Mouse (Mus musculus) G1E (cell line): Measurements from ENCODE around the gene Zfp93. TPM values are rescaled to one million over a fixed set of nuclear protein-coding genes. Genes with fewer than 3 reads are reported as not detected.

ENCODE experiments used
- ATAC-seq: 2 replicates; pipeline ENCODE4 v1.8.0; 2016; ENCODE audit warnings: mild to moderate bottlenecking; ENCODE audit not compliant: insufficient number of reproducible peaks, poor library complexity, low FRiP score, severe bottlenecking; ENCODE audit errors: extremely low read depth
- DNase-seq: peaks from one replicate; pipeline ENCODE4 v3.0.0; 2012; ENCODE audit warnings: low spot score
- H3K27me3 ChIP-seq: 2 replicates; pipeline ENCODE4 v1.6.1; 2012; ENCODE audit warnings: mild to moderate bottlenecking, low read length, inconsistent platforms; ENCODE audit not compliant: insufficient read depth
- H3K36me3 ChIP-seq: replicated peaks from 2 replicates; pipeline ENCODE3; 2012; ENCODE audit warnings: mild to moderate bottlenecking, inconsistent platforms
- H3K4me1 ChIP-seq: 2 replicates; pipeline ENCODE4 v1.6.1; 2012; ENCODE audit warnings: low read depth, low read length, inconsistent platforms, mixed read lengths; ENCODE audit not compliant: insufficient read depth
- H3K4me3 ChIP-seq: 2 replicates; pipeline ENCODE4 v1.5.1; 2012; ENCODE audit warnings: low read depth, mild to moderate bottlenecking, inconsistent platforms, low read length, moderate library complexity, mixed read lengths
- H3K9me3 ChIP-seq: replicated peaks from 2 replicates; pipeline ENCODE4 v1.6.1; 2012; ENCODE audit warnings: inconsistent platforms
- CTCF ChIP-seq: IDR thresholded peaks from 2 replicates; pipeline ENCODE4 v1.5.1; 2012; ENCODE audit warnings: low read depth, low read length, inconsistent platforms, mixed read lengths
- GATA1 ChIP-seq: IDR thresholded peaks from 2 replicates; pipeline ENCODE4 v1.6.1; 2012; ENCODE audit warnings: borderline replicate concordance, low read length, inconsistent platforms, mixed read lengths
- GATA2 ChIP-seq: IDR thresholded peaks from 2 replicates; pipeline ENCODE4 v1.6.1; 2012; ENCODE audit warnings: low read depth, low read length, inconsistent platforms, borderline replicate concordance
- POLR2AphosphoS5 ChIP-seq: IDR thresholded peaks from 2 replicates; pipeline ENCODE4 v1.6.1; 2012; ENCODE audit warnings: low read depth, low read length, inconsistent platforms; ENCODE audit not compliant: insufficient replicate concordance
- TAL1 ChIP-seq: conservative IDR thresholded peaks from 2 replicates; pipeline ENCODE4 v1.6.1; 2012; ENCODE audit warnings: low read depth, low read length, inconsistent platforms, mixed read lengths
- polyA plus RNA-seq: library from polyadenylated mRNA; stranded (reverse); fragments of >175 nt; gene quantifications from 2 replicates; pipeline ENCODE4 v1.2.3, GENCODE M21; 2012
- total RNA-seq, 2 experiments: library from RNA; stranded (forward) in 1 of 2; stranded (reverse) in 1 of 2; fragments of 200-1000 nt in 1 of 2; fragments of >200 nt in 1 of 2; fragmentation: Nextera tagmentation in 1 of 2; gene quantifications; 2 replicates each; pipeline ENCODE4 v1.2.3; 2014 to 2017

Zfp93 gene
- total and polyA plus RNA-seq, 3 experiments, result 0.36 to 2.4 (median 2.3) TPM

GRCm38 (mm10) chr7:24315726-24316566 is 45.7 kb downstream of the Zfp93 start:
- Histone ChIP-seq H3K4me3 (peak overlapping the region; percentile 74), H3K4me1 (peaks cover 17% of the 10 kb centered on the region), H3K36me3 (peaks cover 36% of the 10 kb centered on the region), H3K9me3 (no peaks in the 10 kb centered on the region), H3K27me3 (peaks cover 10% of the 10 kb centered on the region)
- TF ChIP-seq POLR2AphosphoS5 (no peak), GATA1 (no peak), TAL1 (no peak), GATA2 (no peak), CTCF (no peak)
- no peak for DNase-seq
- no peak for ATAC-seq

DNA sequence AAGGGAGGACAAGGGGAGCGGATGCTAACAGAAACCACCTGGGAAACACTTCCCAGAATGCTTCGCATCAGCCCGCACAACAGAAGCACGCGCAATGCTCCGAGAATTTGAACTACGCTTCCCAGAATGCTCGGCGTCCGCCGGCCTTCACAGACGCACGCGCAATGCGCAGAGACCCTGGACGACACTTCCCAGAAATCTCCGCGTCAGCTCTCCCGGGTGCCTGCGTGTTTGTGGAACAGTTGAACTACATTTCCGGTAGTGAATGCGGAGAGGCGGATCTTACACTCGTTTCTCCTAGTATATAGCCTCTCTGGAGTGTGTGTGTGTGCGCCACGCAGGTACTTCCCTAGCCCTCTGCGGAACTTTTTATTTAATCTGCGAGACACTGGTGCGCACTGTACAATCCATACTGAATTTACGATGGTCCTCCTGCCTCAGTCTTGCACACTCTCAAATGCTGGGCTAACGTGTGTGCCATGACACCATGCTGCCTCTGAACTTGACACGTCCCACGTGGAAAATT is 46.4 kb downstream of the Zfp93 start, which contains the start of gene Zfp94:
Gene Zfp94 (minus strand): TSS at position 100 of the 526 bp plus-strand sequence.
- Histone ChIP-seq H3K4me1 (peaks cover 17% of the 10 kb centered on the region), H3K36me3 (peaks cover 29% of the 10 kb centered on the region), H3K27me3 (peaks cover 12% of the 10 kb centered on the region), H3K9me3 (no peaks in the 10 kb centered on the region), H3K4me3 (peak within 1 kb of the TSS; percentile 74)
- ATAC-seq (peak; percentile 94), DNase-seq (peak; percentile 92)
- TF ChIP-seq CTCF (no peak), POLR2AphosphoS5 (no peak), GATA1 (no peak), TAL1 (no peak), GATA2 (no peak)

GRCm38 (mm10) chr7:24318942-24319341 is 48.7 kb downstream of the Zfp93 start:
- DNase-seq (no peak), ATAC-seq (no peak)
- Histone ChIP-seq H3K9me3 (peaks cover under 1% of the 10 kb centered on the region; the same call in 1 of the 2 replicates), H3K4me1 (peaks cover 17% of the 10 kb centered on the region), H3K4me3 (no peak overlapping the region), H3K27me3 (peaks cover 15% of the 10 kb centered on the region), H3K36me3 (peaks cover 9% of the 10 kb centered on the region)
- TF ChIP-seq CTCF (no peak), GATA2 (no peak), TAL1 (no peak), POLR2AphosphoS5 (no peak), GATA1 (no peak)

GRCm38 (mm10) chr7:24322593-24322992 is 52.4 kb downstream of the Zfp93 start:
- DNase-seq (no peak), ATAC-seq (no peak)
- H3K27me3 ChIP-seq, result peaks cover 20% of the 10 kb centered on the region
- H3K36me3 ChIP-seq, result no peaks in the 10 kb centered on the region
- no peak overlapping the region for H3K4me3 ChIP-seq
- peaks cover 3% of the 10 kb centered on the region; the same call in 1 of the 2 replicates for H3K4me1 ChIP-seq
- TF ChIP-seq CTCF (no peak), TAL1 (no peak), GATA2 (no peak), GATA1 (no peak), POLR2AphosphoS5 (no peak)
- peaks cover 11% of the 10 kb centered on the region for H3K9me3 ChIP-seq

DNA sequence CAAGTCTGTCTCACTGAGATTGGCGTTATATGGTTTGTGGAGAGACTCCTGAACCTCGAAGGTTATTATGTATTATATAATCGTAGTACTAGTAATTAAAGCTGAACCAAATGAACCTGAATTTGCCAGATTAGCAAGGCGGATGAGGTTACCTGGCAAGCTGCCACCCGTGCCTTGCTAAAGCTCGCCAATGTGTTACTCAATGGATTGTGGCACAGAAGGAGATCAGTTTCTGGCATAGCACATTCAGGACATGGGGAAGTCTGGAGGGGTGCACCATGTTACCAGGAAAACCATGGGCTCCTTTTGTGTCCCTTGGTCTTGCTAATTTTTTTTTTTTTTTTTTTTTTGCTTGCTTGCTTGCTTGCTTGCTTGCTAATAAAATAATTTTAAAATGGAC is 55.0 kb downstream of the Zfp93 start:
- ATAC-seq, result no peak
- H3K27me3 ChIP-seq, result peaks cover 12% of the 10 kb centered on the region
- no peak for DNase-seq
- H3K4me3 ChIP-seq, result no peak overlapping the region
- peaks cover 11% of the 10 kb centered on the region for H3K9me3 ChIP-seq
- TF ChIP-seq GATA2, result no peak
- no peak for TF ChIP-seq POLR2AphosphoS5
- no peak for TF ChIP-seq GATA1
- TF ChIP-seq TAL1, result no peak
- TF ChIP-seq CTCF, result no peak
- no peaks in the 10 kb centered on the region for H3K4me1 ChIP-seq
- no peaks in the 10 kb centered on the region for H3K36me3 ChIP-seq

- no peak for ATAC-seq
- TF ChIP-seq GATA2, result no peak
- TF ChIP-seq TAL1, result no peak
- TF ChIP-seq CTCF, result no peak
- no peak for TF ChIP-seq POLR2AphosphoS5
- TF ChIP-seq GATA1, result no peak
- Histone ChIP-seq H3K27me3 (peaks cover 12% of the 10 kb centered on the region), H3K4me3 (no peak overlapping the region), H3K9me3 (peaks cover 11% of the 10 kb centered on the region), H3K4me1 (no peaks in the 10 kb centered on the region), H3K36me3 (no peaks in the 10 kb centered on the region)
- DNase-seq, result no peak
Observed at GRCm38 (mm10) chr7:24325675-24326128, 55.5 kb downstream of the Zfp93 start.
